Mouse (Mus musculus) ES-Bruce4 (cell line): ENCODE measurements at regions not wholly inside any gene's neighbourhood (a gene's known extent, or its start where the extent isn't known, plus 50 kb on each side); places are given as distances from the start of the nearest gene placed in this dataset.

Experiments used
- CTCF ChIP-seq: IDR thresholded peaks from one replicate; pipeline ENCODE4 v1.8.1; 2011; ENCODE audit warnings: low read depth, low read length
- EP300 ChIP-seq: IDR thresholded peaks from 2 replicates; pipeline ENCODE4 v1.6.1; 2011; ENCODE audit warnings: low read depth, low read length; ENCODE audit not compliant: insufficient read depth
- POLR2A ChIP-seq: IDR thresholded peaks from one replicate; pipeline ENCODE4 v1.8.1; 2011; ENCODE audit warnings: low read length; ENCODE audit not compliant: insufficient read depth

DNA sequence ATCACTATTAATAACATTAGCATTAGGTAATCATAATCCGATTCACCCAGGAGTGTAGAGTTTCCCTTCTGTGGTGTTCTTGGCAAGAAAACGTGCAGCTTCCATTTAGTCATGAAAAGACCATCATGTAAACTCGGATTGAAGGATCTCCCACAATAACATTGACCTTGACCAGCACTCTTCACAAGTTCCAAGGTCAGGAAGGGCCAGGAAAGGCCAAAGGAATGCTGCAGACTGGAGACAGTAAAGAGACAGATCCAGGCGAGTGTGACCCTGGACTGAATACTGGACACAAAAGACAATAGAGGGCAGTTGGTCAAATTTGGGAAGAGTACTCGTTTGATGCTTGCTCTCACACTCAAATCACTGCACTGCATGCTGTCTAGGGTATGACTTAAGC, 51.6 kb upstream of the Prkar2b start:
- no peak for TF ChIP-seq POLR2A
- TF ChIP-seq CTCF = no peak
- TF ChIP-seq EP300 = no peak
